Mouse (Mus musculus) embryo, embryonic 10.5 days (tissue): Measurements from ENCODE around the gene Klhl11.

Experiments used
- DNase-seq: peaks from one replicate; pipeline ENCODE4 v3.0.0-alpha.2; 2015; ENCODE audit warnings: low spot score

The Klhl11 gene

GRCm38 (mm10) chr11:100471352-100472196 lies 967 bp downstream of the Klhl11 start:
- peak; percentile 29 for DNase-seq

DNA sequence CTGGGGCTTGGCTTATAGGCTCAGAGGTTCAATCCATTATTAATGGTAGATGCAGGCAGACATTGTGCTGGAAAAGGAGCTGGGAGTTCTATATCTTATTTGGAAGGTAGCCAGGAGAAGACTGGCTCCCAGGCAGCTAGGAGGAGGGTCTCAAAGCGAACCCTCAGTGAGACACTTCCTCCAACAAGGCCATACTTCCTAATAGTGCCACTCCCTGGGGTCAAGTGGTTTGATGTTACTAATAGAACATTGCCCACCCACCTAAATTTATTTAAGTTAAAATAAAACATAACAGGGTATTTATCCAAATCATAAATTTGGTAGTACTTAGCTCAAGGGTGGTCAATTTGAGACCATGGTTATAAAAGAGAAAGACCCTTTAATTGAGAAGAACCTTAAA lies 6.7 kb downstream of the Klhl11 start:
- no peak for DNase-seq

GRCm38 (mm10) chr11:100465229-100465792 lies 7.2 kb downstream of the Klhl11 start:
- DNase-seq = no peak

- DNase-seq = no peak
Measured at GRCm38 (mm10) chr11:100462699-100463098, 9.8 kb downstream of the Klhl11 start.

DNA sequence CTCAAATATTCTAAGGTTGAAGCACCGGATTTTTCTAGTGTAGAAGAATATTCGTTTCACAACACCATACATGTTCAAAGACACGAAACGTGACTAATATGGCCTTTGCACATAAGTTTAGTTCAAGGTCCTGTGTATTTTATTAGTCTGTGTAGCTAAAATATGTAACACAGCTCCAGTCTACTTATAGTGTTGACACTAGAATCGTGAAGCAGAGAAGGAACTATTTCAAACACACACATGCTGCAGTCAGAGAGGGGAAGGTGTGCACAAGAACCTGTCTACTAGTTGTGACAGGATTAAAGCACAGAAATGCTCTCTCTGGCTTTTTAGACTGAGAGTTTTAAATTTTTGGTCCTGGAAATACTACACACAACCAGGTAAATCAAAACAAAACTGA lies 14.8 kb downstream of the Klhl11 start:
- no peak for DNase-seq

DNA sequence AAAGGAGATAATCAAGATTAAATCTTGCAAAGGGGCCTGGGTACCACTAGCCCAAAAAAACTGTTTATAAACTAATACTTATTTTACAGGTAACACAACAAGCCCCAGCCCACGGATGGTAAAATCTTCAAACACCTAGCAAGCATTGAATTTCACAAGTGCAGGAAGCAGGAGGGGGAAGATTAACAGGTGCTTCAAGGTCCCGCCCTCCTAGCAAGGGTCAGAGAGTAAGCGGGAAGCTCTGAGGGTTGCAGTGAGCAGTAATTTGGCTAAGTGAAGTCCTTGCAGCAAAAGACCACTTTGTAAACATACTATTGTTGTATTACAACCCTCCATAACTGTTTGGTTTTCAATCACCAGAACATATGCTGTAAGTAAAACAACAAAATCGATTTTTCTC lies 15.3 kb downstream of the Klhl11 start:
- DNase-seq = no peak

DNA sequence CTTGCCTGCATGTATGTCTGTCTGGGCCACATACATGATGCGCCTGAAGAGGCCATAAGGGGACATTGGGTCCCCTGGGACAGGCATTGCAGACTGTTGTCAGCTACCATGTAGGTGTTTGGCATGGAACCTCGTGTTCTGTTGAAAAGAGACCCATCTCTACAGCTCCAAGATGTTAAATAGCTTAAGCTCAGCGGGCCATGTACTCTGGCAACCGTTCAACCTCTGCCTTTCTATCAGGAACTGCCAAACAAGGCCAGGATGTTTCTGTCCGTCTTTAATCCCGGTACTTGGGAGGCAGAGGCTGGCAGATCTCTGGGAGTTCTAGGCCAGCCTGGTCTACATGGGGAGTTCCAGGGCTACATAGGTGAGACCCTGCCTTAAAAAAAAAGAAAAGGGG lies 29.9 kb downstream of the Klhl11 start:
- no peak for DNase-seq

DNA sequence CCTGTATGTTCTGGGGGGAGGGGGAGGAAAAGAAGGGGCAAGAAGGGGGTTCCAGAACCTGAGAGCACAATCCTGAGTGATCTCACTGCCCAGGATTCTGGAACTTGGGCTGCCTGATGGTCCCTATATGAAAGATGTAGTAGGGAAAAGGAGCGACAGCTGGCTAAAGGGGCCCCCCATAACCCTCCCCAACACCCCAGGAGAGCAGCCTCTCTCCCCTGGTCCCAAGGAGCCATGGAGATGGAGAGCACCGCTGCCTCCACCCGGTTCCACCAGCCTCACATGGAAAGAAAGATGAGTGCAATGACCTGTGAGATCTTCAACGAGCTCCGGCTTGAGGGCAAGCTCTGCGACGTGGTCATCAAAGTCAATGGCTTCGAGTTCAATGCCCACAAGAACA lies 30.7 kb downstream of the Klhl11 start, which contains the start of the genes Nt5c3b and Klhl10:
Gene Nt5c3b (minus strand): TSS at position 12 of the 400 bp plus-strand sequence.
Gene Klhl10 (plus strand): TSS at position 121 of the 400 bp plus-strand sequence.
- no peak for DNase-seq

DNA sequence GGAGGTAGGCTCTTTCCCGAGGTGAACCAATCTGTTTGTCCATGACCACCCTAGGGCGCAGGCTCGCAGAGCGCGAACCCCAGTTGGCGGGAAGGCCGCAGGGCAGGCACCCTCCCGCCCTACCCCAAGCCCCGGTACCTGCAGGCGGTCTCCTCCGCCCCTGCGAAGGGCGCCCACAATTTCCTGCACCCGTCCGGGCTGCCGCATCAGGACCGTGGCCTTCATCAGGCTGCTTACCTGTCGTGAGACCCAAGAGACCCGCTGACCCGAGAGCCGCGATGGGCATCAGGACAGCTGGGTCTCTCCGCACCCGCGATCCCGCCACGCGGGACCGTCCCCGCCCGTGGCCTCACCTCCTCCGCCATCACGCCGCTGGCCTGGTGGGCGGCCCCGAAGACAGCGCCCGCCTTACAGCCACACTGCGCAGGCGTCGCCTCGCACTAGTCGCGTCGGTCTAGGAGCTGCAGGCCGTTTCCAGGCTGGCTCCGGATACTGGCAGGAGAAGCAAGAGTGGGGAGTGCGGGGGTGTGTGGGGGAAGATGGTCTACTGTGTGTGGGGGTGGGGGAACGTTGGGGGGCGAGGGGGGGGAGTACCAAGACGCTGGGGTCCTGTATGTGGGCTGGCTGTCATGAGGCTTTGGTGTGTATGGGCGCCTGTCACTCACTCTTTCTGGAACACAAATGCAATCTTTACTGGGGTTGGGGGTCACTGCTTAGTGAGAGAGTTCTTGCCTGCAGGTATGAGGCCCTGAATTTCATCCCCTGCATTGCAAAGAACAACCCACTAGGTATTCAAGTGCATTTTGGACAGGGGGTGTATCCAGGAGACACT lies 31.6 kb downstream of the Klhl11 start:
- peak; percentile 84 for DNase-seq

- DNase-seq = no peak
Measured at GRCm38 (mm10) chr11:100437901-100438300, 34.6 kb downstream of the Klhl11 start.

- no peak for DNase-seq
Measured at GRCm38 (mm10) chr11:100435678-100436246, 36.8 kb downstream of the Klhl11 start.

DNA sequence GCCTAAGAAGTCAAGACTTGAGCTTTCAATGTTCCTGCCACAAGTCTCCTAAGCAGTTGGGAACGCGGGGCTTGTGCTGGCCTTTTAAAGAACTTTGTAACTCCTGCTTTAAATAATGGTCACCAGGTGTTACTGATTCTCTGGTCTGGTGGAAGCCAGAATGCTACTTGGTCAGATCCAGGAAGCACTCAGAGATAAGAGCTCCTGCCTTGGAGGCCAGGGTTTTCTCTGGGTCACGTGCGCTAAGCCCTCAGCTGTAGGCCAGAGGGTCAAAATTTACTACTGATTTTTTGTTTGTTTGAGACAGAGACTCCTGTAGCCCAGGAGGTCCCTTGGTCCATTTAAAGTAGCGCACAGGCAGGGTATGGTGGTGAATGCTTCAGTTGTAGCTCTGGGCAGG lies 40.5 kb downstream of the Klhl11 start:
- DNase-seq = no peak

DNA sequence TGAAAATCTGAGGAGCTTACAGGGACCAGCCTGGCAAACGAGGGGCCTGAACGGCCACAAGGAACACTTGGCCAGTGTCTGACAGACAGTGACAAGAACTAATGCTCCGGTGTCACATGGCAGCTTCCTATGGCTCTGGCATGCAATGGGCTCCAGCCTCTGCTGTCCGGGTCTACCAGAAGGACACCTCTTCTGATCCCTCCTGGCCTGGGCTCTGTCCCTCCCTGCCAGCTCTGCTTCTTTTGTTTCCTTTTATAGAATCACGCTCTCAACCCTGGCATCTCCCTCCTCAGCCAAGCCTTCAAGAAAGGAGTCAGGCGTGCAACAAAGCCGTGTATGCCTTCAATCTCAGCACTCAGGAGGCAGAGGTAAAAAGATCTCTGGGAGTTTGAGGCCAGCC lies 42.5 kb downstream of the Klhl11 start:
- no peak for DNase-seq

- DNase-seq = no peak
Measured at GRCm38 (mm10) chr11:100428612-100429199, 43.8 kb downstream of the Klhl11 start.

DNA sequence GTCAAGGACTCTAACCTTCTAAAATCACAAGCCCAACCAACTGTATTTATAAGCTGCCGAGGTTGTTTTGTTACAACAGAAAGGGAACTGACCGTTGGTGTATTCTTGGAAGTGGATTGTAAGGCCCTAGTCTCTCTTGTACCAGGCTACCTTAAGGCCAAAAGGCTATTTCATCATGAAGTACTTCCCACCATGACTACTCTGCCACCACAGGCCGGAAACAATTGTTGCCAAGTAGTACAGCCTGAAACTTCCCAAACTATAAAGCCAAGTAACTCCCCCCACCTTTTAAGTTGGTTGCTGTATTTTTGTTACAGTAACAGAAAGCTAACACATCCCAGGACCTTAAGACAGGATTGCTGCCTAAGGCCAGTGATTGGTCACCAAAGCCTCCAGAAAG lies 45.7 kb downstream of the Klhl11 start:
- no peak for DNase-seq

DNA sequence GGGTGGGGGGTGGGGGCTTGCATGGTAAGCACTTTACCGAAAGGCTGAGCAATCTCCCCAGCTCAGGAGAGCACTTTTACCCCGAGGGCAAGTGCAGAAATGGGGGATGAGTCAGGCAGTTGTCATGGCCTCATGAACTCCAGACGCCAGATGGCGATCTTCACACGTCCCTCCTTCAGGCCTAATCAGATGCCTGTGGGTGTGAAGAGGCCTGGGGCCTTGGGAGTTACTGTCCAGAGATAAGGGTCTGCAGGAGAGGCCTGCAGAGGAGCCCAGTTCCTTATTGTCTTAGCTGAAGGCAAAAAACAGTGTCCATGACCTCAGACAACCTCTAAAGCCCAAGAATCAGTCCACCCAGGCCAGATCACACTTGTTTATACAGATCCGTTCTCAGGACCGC lies 46.7 kb downstream of the Klhl11 start:
- DNase-seq = peak; percentile 80

- no peak for DNase-seq
Measured at GRCm38 (mm10) chr11:100423836-100424235, 48.7 kb downstream of the Klhl11 start.

GRCm38 (mm10) chr11:100421537-100421936 lies 51.0 kb downstream of the Klhl11 start:
- no peak for DNase-seq

DNA sequence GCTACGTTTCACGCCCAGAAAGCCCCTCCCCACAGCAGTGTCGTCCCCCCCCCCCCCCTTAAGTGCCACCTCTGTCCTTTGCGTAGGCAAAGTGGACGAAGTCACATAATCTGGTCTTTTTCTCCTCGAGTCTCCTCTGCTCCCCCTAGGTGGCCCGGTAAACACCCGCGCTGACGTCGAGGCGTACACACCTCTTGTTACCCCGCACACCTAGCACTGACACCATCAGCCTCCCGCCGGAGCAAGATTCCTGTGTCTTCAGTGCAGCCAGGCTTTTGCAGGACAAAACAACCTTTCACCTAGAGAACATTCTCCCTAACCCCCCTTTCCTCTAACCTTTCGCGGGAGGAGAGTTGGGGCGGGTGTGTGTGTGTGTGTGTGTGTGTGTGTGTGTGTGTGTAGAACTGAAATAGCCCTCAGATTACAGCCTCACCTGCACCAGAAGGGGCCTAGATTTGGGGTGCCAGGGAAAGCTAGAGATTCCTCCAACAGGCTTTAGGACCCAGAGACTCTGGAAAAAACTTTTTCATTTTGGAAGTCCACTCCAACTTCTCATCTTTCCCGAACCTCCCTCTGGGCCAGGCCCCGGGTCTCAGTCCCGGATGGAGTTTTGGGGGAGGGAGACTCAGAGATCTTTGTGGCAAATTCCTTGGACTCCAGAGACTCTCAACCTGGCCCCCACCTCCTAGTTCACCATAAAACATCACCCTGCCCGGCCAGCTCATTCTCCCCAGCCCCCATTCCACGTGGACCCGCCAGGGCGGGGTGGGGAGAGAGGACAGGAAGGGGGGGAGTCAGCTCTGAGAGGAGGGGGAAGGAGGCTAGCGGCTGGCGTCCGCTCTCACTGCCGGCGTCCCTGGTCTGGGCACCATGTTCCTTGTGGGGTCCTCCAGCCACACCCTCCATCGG lies 57.4 kb downstream of the Klhl11 start, which contains the start of gene Fkbp10:
Gene Fkbp10 (plus strand): TSS at position 784 of the 909 bp plus-strand sequence.
- DNase-seq = peak; percentile 76

GRCm38 (mm10) chr11:100414021-100414913 lies 58.3 kb downstream of the Klhl11 start, which contains the start of gene P3h4:
Gene P3h4, minus strand, starts transcription at chr11:100414836.
- peak; percentile 92 for DNase-seq
